Mouse (Mus musculus) layer of hippocampus, adult 11-12 months (tissue): Measurements from ENCODE around the gene Uvrag.
"Not testable (repeated sequence)": the region's sequence is repeated elsewhere in the genome, so short reads cannot be mapped to it uniquely, and the experiment has no call there.

Source experiments
- DNase-seq: peaks from one replicate; pipeline ENCODE4 v3.0.0; 2022; ENCODE audit warnings: low spot score

Uvrag gene

GRCm38 (mm10) chr7:98976839-98977457 is 164.0 kb downstream of the Uvrag start:
- DNase-seq: no peak

DNA sequence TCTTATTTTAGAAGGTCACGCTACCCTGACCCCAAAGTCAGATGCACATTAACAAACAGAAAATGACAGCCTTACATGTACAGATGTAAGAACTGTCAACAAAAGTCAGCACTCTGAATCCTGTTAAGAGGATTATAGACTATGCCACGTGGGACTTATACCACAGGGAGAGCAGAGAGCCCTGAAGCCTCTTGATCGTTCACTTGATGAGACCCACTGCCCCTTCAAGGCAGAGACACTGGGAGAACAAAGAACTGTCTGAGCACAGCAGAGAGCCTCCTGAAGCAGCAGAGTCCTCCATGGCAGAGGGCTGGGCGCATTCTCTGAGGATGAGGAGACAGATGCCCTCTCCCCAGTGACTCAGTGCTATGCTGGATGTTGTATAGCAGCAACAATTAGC is 166.4 kb downstream of the Uvrag start:
- DNase-seq: no peak

DNA sequence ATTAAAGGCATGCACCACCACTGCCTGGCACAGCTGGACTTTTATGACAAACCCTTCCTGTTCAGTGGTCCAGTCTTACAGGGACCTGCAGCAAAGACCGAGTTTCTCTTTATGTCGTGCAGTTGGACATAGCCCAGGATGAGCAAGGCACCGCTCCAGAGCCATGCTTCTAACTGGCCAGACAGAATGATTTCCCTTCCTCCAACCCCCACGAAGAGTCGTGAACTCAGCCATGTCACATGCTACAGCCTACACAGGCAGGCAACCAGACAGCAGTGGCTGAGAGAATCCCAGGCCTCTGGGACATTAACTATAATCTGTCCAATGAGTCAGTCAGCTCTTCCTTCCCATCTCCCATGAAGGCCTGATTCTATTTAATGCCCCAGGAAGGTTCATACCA is 170.2 kb downstream of the Uvrag start:
- no peak for DNase-seq

GRCm38 (mm10) chr7:98968741-98969395 is 172.1 kb downstream of the Uvrag start:
- no peak for DNase-seq

- DNase-seq: peak; percentile 19
Measured at GRCm38 (mm10) chr7:98968082-98968674, 172.8 kb downstream of the Uvrag start.

GRCm38 (mm10) chr7:98967672-98968071 is 173.3 kb downstream of the Uvrag start:
- DNase-seq: no peak

GRCm38 (mm10) chr7:98963581-98963980 is 177.4 kb downstream of the Uvrag start:
- not testable (repeated sequence) for DNase-seq

- peak; percentile 74 for DNase-seq
Measured at GRCm38 (mm10) chr7:98962547-98963311, 178.2 kb downstream of the Uvrag start.

DNA sequence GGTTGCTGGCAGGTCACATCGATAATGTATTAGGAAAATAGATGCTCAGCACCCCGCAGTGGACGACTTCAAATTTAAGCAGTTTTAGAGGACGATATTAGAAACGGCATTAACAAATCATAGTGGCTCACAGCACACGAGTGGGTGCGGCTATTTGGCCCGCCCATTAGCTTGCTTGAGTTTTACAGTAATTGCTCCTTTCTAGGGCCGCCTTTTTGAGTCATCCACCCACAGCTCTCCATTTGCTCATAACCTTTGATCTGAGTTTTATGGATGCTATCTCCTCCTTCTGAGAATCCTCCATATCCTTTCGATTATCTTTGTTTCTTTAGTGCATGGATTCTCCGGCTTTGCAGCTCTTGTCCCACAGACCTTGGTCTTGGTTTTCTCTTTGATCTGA is 178.9 kb downstream of the Uvrag start:
- no peak for DNase-seq

- DNase-seq: no peak
Measured at GRCm38 (mm10) chr7:98960274-98960673, 180.7 kb downstream of the Uvrag start.

GRCm38 (mm10) chr7:98959246-98959645 is 181.7 kb downstream of the Uvrag start:
- no peak for DNase-seq

DNA sequence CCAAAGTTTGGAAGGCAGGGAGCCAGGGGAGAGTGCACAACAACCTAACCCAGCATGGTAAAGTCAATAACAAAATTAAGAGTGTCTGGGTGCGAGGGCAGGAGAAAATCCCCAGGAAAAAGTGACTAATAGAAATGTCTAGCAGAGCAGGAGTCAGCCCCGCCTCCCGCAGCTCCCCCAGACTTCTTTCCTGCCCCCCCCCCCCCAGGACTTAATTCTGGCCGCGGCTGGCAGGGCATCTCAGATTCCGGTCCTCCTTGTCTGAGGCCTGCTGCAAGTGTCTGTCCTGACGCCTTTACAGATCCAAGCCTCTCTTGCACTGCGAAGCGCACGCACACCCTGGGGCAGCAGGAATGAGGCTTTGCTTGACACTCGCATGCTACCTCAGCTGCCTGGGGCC is 182.8 kb downstream of the Uvrag start:
- no peak for DNase-seq

- no peak for DNase-seq
Measured at GRCm38 (mm10) chr7:98957111-98957741, 183.7 kb downstream of the Uvrag start.

DNA sequence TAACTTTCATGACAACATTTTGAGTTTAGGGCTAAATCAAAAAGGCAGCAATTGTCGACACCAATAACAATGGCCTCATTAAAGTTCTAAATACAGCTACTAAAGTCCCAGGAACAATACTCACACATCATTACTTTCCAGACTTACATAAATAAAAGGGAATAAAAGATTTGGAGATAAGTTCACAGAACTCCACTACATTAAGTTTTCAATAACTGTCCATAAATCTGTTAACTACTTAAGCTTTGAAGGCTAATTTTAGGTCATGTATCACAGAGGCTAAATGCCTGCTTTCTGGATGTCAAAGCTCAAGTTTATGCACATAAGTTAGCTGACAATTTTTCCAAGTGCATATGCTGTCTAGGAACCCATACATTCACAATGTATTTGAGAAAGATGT is 184.3 kb downstream of the Uvrag start:
- no peak for DNase-seq

DNA sequence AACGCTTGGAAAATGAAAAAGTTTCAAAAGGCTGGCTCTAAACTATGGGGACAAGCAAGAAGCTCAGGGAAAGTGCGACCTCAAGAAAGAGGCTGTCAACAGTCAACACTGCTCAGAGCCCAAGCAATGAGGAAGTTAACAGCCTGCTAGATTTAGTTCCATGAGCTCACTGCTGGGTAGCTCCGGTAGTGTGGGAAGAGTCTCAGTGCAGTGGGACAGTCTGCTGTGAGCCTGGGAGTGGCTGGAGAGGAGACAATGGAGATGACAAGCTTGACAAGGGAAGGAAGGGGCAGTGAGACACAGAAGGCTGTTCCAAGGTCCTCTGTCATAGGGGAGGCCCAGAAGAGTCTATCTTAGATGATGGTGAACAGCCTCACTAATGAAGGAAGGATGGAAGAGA is 187.3 kb downstream of the Uvrag start:
- no peak for DNase-seq

DNA sequence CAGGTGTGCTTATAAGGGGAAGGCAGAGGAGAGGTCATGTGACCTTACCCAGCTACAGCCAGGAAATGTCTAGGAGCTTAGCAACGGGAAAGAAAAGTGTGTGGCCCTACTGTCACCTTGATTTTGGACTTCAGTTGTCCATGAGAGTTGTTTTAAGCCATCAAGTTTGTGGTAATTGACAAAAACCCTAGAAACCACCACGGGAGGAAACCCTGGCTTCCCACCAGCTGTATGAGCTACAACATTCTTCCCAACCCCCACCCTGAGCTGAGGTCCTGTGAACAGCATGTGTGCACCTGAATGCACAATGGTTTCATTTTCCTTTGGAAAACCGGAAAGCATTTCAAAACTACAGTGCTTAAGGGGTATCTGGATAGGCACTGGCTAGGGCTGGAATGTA is 196.0 kb downstream of the Uvrag start:
- DNase-seq: no peak

- no peak for DNase-seq
Measured at GRCm38 (mm10) chr7:98943687-98944086, 197.3 kb downstream of the Uvrag start.

- DNase-seq: no peak
Measured at GRCm38 (mm10) chr7:98942746-98943145, 198.2 kb downstream of the Uvrag start.

GRCm38 (mm10) chr7:98939194-98939593 is 201.7 kb downstream of the Uvrag start:
- no peak for DNase-seq

DNA sequence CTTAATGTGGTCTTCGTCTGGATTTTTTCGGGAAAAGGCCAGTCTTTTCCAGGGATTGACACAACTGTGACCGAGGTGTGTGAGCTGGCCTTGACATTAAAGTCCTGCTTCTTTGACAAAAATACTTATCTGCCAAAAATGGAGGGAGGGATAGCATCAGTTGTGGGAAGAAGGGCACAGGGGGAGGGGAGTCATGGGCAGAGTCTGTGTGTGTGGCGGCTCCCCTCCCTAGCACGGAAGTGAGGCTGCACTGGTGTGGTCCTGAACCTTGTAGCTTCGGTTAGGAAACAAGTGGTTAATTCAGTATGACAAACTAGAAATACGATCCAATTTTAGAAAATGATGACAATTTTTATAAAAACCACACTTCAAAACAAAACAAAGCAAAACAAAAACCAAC is 202.3 kb downstream of the Uvrag start:
- DNase-seq: no peak

GRCm38 (mm10) chr7:98937079-98937813 is 203.7 kb downstream of the Uvrag start:
- DNase-seq: no peak

- no peak for DNase-seq
Measured at GRCm38 (mm10) chr7:98935757-98936156, 205.2 kb downstream of the Uvrag start.
